Mouse (Mus musculus) adrenal gland, postnatal 4 days (tissue): ENCODE results near the gene Serpinb6b. TPM values are rescaled to one million over a fixed set of nuclear protein-coding genes. Genes with fewer than 3 reads are reported as not detected.

Source experiments
- DNase-seq, 2 experiments: peaks; one replicate each; pipeline ENCODE4 v3.0.0; 2021 to 2022; ENCODE audit warnings: low spot score in 2 of 2, mixed read lengths in 2 of 2
- total RNA-seq, 2 experiments: library from RNA; stranded (reverse); gene quantifications; 2 replicates each; pipeline ENCODE4 v1.2.3; 2021

The Serpinb6b gene
- total RNA-seq, 2 experiments from 2014 or later: 60.3 to 62.4 TPM

DNA sequence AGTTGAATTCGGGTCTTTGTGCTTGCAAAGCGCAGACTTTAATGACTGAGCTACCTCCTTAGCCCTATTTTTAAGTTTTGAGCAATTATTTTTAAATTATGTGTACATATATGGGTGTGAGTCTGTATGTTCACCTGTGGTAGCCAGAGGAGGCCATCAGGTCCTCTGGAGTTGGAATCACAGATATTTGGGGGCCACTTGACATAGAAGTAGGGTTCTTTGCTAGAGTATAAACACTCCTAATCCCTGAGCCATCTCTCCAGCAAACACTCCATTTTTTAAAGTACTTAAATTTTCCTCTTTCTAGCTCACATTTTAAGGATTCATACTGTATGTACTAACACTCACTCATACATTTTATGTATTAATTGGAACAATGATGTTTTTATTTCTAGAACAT lies 9.3 kb downstream of the Serpinb6b start:
- DNase-seq: no peak

DNA sequence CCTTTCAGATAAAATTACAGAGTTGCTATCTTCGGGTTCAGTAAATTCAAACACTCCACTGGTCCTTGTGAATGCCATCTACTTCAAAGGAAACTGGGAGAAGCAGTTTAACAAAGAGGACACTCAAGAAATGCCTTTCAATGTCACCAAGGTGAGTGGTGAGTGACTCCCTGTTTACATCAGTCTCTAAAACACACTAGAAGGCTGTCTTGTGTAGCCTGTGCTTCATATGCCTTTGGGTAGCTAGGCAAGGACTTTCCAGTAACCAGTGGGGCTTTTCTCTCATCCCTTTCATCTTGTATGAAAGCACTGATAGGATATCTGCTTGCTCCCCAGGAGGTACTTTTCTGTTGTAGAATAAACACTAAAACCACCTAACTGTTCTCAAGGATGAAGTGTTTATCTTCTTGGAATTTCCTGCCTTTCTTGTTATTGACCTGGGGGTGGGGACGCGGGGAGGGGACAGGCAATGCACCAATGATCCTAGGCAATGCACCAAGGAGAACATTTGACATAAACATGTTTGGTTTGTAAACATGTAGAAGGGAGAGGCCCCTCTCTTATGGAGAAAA lies 10.0 kb downstream of the Serpinb6b start:
- DNase-seq: no peak

DNA sequence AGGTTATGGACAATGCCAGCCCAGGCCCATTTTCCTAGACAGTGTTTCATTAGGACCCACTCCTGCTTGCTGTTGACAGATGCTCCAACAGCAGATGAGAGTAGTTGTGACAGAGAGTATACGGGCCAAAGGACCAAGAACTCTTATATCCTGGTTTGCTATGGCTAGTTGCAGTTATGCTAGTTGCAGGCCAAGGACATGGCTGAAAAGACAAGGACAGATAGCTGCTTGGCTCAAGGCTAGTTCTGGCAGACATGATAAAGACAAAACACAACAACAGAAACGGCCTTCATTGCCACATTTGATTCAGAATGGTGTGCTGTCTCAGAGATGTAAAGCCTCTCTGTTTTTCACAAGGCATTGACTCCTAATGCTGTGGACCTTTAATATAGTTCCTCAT lies 10.7 kb downstream of the Serpinb6b start:
- DNase-seq: no peak

DNA sequence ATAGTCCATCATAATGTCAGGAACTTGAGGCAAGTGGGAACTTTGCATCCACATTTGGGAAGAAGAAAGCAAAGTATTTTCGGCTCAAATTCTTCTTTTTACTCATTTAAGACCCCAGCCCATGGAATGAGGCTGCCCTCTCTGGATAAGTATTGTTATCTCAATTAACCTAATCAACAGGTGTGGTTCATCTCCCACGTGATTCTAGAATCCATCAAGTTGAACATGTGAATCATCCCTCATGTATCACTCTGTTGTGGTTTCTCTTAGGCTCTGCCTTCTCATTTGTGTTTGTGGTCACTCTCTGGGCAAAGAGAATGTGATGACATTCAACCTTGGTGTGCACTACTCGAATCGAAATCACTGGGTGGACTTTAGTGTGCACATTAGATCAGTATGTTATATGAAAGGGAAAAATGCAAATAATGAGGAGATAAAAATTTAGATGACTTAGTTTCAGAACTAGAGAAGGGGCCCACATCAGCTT lies 17.6 kb downstream of the Serpinb6b start:
- DNase-seq: no peak

DNA sequence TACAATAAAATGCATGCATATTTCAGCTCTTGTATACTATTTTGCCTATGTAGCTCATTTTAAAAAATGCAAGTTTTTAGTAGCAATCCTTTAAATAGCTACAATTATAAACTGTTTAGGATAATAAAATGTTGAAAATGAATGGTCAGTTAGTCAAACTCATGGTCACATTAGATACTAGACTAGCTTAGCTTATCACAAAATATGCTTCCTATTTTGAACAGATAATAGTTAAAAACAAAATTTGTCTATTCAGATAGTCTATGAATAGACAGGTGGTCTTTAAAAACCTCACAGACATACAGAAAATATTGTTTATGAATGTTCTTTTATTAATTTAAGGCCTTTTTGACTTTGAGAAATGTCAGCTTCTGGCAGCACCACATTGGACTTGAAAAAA lies 21.2 kb downstream of the Serpinb6b start:
- no peak for DNase-seq

DNA sequence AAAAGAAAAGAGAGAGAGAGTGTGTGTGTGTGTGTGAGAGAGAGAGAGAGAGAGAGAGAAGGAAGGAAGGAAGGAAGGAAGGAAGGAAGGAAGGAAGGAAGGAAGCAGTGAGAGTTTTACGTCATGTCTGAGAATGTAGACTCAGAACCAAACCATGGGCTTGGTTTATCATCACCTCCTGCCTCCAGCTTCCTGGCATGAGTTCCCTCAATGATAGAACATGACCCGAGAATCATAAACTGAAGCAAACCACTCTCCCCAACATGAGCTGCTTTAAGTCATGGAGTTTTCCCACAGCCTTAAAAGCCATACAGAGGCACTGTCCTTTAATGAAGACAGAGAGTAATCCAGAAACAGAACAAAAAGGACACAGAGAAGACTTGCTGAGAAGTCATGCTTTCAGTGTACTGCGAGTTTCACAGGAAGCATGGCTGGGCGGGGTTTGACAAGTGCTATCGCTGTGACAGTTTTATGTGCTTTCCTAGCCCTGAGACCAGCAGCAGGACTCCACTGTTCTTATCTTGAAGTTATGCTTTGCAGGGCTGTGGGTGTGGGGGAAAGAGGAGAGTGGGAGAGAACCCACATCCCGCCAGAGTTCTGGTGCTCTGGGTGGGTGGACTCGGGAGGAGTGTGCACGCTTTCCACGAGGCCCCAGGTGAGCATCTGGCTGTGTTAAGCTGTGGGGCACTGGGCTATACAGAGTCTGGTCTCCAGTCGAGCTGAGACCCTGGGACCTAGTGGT lies 28.3 kb downstream of the Serpinb6b start:
- DNase-seq: no peak

DNA sequence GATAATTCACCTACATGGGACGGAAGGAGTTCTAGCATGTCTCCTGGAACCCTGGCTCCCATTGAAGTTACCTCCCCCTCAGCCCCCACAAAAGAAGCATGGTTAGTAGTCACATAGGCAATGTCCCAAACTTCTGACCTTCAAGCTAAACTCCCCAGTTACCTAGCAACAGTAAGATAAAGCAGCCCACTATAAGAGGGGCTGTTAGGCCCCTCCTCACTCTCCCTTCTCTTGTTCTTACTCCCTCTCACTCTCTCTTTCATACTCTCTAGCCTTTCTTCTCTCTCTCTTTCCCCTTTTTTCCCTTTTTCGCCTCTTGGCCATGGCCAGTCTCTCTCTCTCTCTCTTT lies 28.9 kb downstream of the Serpinb6b start:
- no peak for DNase-seq

DNA sequence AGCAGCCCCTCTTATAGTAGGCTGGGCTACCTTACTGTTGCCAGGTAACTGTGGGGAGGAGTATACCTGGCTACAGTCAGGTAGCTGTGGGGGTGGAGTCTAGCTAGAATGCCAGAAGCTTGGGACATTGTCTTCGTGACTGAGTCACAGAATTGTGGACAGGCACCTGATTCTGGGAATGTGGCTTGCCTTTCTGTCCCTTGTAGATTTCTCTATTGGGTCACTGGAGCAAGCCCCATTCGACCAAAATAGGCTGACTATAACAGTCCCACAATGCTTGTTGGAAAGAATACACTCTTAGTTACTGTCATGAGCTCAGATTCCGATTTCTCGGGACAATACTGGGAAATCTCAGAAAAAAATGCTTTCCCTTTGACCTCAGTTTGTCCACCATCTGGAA lies 30.0 kb downstream of the Serpinb6b start:
- DNase-seq: no peak

DNA sequence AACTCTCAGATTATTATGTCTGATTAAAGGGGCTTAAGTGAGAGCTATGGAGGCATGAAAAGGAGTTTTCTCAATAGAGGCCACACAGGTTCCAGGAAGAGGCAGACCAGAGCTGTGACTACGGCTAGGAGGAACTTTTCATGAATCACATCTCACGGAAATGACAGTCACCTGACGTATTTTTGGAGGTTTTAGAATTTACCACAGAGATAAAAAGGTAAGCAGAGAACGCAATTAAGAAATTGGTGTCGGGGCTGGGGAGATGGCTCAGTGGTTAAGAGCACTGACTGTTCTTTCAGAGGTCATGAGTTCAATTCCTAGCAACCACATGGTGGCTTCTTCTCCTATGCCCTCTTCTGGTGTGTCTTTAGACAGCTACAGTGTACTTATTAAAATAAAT lies 36.3 kb downstream of the Serpinb6b start:
- DNase-seq: no peak

DNA sequence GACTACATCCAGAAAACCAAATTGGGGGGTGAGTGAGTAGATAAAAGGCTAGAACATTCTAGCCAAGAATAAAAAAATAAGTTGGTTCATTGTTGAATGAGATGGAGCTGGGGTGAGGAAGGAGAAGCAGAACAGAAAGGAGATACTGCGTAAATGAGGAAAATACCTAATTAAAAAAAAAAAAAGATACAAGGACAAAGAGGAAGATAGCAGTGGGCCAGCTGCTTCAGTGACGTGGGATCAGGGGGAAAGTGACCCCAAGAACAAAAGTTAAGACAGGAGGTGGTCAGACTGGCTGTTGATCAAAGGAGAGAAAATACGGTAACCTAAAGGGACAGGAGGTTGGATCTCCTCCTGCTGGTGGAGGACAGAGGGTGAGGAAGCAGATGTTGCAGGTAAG lies 37.9 kb downstream of the Serpinb6b start, which contains the start of gene Serpinb9:
TSS of gene Serpinb9 (plus strand) at position 301 of the 400 bp plus-strand sequence.
- DNase-seq: no peak

DNA sequence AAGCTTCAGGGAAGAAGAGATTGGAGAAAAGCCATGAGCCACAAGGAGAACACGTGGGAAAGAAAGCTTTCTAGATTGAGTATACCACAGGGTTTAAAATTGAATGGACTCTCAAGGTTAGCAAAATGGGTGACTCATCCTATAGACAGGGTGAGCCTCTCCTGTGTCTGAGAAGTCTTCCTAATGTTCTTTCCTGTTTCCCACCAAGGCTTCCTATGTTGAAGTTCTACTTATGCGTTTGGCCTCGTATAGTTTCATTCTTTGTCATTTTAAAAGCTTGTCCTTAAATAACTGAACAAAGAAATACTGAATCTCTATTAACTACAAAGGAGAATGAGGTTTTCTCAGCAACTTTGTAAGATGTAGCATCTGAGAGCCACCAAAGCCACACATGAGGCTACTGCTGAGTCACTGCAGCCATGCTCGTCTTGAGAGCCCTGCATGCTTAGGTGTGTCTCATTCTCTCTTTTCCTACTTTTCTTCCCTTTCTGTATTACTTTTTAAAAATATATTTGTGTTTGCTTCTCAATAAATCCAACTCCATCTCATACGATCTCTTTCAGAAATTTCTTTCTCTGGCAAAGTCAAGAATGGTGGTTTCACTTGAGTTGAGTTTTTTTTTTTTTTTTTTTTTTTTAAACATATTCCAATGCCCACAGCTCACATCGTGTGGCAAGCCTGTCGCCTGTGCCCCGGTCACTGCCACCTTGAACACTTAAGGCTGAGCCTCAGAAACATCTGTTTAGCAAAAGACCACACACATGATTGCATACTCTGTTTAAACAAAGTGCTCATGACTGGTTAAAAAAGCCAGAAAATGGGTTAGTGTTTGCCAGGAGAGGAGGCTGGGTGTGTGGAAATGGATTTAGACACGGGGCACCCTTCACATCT lies 38.8 kb downstream of the Serpinb6b start:
- DNase-seq: no peak

DNA sequence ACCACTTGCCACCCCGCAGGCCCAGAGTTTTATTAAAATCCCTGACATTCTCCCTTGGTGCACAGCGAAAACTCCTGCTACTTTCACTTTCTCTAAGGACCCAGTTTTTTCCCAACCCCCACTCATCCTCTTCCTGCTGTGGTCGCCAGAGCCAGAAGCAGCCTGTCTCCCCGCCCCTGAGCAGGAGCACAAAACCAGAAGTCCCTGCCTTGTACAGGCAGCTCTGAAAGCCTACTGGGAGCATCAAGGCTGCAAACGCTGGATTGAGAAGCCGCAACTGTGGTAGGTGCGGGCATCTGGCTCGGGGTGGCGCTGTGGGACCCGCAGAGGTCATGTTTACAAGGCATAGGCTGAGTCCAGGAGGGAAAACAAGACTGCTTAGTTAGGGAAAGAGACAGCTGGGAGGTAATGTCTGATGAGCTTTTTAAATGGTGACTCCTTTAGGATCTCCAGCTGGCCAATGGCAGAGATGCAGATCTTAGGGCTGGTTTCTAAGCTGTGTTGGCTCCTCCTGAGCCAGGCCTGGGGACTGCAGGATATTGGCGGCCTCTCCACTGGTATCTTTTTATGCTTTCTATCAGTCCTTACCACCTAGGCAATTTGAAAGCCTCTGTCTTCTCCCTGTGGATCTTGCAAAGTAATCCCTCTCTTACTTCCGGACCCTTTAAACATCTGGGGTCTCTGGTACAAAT lies 39.6 kb downstream of the Serpinb6b start:
- peak; percentile 54 to 84 for DNase-seq

DNA sequence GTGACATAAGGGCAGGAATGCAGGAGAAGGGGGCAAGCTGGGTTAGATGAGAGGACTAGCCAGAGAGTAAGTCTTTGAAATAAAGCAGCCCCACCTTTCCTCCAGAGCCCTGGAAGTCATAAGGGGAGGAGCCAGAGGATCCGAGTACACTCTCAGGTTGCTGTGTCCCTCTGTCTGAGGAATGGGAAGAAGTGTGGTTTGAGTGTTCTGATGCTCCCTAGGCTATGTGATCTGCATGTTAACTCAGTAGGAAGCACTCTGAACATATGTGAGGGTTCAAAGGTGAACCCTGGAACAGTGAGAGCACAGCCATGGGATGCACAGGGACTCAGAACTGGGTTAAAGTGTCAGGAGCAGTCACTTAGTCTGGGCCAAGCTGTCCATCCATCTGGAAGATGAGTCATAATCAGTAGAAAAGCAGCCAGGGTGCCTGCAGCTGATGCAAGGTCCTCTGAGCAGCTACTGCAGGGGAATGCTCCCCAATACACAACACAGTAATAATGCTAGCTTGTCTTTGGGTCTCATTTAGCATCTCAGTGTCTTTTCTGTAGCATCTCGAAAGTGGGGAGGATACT lies 40.6 kb downstream of the Serpinb6b start:
- no peak for DNase-seq

DNA sequence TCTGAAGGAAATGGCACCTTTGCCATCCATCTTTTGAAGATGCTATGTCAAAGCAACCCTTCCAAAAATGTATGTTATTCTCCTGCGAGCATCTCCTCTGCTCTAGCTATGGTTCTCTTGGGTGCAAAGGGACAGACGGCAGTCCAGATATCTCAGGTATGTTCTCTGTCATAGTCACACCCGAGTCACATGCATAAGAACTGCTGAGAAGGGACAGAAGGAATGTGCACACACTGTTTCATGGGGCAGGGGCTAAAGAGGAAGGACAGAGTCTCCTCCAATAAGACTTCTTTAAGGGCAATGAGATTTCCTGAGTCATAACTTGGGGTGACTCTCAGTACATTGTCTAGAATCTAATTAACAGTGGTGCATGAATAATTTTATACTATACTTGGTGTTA lies 41.5 kb downstream of the Serpinb6b start:
- no peak for DNase-seq

DNA sequence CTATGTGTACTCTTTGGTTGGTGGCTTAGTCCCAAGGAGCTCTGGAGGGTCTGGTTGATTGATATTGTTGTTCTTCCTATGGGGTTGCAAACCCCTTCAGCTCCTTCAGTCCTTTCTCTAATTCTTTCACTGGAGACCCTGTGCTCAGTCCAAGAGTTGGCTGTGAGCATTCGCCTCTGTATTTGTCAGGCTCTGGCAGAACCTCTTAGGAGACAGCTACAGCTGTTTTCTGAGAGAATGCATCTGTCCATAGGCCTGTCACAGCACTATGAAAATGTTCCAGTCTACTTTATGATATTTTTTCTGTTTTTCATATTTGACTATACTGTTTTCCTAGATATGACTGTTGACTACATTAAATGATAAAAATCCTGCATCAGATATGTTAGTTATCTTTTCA lies 47.4 kb downstream of the Serpinb6b start:
- DNase-seq: no peak

DNA sequence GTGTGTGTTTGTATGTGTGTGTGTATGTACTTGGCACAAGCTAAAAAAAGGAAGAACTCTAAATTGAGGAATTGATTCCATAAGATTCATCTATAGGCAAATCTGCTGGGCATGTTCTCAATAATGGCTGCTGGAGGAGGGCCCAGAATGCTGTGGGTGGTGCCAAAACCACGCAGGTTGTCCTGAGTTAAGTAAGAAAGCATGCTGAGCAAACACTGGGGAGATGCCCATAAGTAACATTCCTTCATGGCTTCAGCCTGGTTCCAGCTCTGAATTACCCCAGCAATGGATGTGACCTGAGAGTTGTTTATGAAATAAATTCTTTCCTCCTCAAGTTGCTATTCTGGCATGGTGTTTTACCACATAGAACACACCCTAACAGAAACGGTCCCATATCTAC lies 48.3 kb downstream of the Serpinb6b start:
- no peak for DNase-seq

DNA sequence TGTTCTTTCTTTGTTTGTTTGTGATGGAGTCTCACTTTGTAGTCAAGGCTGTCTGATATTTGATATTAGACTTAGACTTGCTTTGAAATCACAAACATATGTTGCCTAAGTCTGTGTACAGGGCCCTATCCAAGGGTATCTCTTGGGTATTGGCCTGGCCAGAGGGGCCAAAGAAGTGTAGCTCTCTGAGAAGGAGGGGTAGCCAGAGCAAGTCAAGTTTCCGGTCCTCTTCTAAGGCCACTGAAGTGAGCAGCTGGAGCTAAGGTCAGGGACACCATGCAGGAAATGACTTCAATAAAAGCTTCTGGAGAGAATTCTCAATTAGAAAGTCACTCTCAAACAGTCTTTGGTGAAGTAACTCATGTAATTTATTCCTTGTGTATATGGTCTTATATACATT lies 57.4 kb downstream of the Serpinb6b start:
- DNase-seq: no peak

DNA sequence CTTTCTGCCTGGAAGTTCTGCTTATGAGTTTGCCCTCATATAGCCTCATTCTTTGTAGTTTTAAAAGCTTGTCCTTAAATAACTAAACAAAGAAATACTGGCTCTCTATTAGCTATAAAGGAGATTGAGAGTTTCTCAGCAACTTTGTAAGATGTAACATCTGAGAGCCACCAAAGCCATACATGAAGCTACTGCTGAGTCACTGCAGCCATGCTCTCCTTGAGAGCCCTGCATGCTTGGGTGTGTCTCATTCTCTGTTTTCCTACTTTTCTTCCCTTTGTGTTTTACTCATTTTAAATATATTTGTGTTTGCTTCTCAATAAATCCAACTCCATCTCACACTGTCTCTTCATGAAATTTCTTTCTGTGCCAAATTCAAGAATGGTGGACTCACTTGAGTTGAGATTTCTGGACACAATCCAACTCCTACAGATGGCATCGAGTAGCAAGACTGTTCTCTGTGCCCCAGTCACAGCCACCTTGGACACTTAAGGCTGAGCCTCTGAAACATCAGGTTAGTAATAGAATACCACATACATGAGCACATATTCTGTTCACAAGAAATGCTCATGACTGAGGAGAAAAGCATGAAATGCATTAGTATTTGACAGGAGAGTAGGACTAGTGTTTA lies 61.5 kb downstream of the Serpinb6b start:
- DNase-seq: no peak

DNA sequence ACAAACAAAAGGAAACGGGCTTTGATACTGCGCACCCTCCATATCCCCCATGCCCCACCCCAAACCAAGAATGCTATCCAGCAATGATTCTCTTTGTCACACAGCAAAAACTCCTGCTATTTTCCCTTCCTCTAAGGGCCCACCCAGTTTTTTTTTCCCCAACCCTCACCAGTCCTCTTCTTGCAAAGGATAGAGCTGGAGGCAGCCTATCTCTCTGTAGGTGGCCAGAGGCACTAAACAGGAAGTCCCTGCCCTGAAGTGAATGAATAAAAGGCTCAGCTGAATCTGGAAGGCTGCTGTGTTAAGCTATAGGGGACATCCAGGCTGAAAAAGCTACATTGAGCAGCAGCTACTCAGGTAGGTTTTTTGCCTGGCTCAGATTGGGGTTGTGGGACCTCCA lies 62.2 kb downstream of the Serpinb6b start, which contains the start of gene Serpinb9b:
TSS of gene Serpinb9b (plus strand) at position 173 of the 400 bp plus-strand sequence.
- DNase-seq: no peak

DNA sequence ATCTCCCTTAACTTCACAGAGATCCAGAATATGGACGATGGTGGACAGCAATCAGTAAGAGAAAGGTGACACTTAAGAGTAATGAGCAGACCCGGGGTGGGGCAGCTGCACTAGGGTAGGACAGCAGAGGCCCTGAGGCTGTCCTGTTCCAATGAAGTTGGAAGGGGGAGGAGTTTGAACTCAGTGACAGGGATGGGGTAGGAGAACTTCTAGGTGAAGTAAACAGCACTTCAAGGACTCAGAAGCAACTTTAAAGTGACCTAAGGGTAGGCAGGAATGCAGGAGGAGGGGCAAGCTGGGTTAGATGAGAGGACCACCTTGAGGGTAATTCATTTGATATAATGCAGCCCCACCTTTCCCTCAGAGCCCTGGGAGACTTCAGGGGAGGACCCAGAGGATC lies 63.1 kb downstream of the Serpinb6b start:
- DNase-seq: no peak
